Mouse (Mus musculus) brown adipose tissue, adult 24 weeks (tissue): ENCODE measurements around the gene Pms2. TPM values are rescaled to one million over a fixed set of nuclear protein-coding genes. Genes with fewer than 3 reads are reported as not detected.

Experiments used
- H3K27ac ChIP-seq: fragments of 200-500 bp; replicated peaks from 2 replicates; pipeline ENCODE4 v1.5.1; 2012; ENCODE audit warnings: low read depth, mild to moderate bottlenecking, low read length
- H3K4me1 ChIP-seq: fragments of 200-500 bp; 2 replicates; pipeline ENCODE4 v1.6.1; 2012; ENCODE audit warnings: low read length, mixed read lengths; ENCODE audit not compliant: control insufficient read depth, insufficient read depth, insufficient read length
- H3K4me3 ChIP-seq: fragments of 200-500 bp; 2 replicates; pipeline ENCODE4 v1.5.1; 2012; ENCODE audit warnings: low read depth, mild to moderate bottlenecking, low read length, moderate library complexity; ENCODE audit not compliant: insufficient read depth
- polyA plus RNA-seq: library from polyadenylated mRNA; stranded (reverse); fragments of >200 nt; gene quantifications from 2 replicates; pipeline ENCODE4 v1.2.4, GENCODE M21; 2012; ENCODE audit not compliant: missing spikeins, insufficient read depth, insufficient read length

Pms2 gene
- polyA plus RNA-seq, 1 experiment, result 3.0 TPM

DNA sequence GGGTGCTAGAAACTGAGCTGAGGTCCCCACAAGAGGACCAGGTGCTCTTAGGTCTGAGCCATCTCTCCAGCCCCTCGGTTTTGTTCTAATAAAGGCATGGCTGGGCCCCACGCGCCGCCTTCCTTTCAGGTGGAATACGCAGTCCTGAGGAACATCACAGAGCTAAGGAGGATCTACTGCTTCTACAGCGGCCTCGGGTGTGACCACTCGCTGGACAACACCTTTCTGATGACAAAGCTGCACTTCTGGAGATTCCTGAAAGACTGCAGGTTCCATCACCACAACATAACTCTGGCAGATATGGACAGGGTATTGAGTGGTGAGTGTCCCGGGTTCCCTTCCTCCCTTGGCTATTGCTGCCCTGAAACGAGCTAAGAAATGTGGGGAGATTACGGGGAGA lies 49.8 kb downstream of the Pms2 start:
- Histone ChIP-seq H3K4me3 (no peak overlapping the region), H3K4me1 (no peaks in the 10 kb centered on the region), H3K27ac (no peak overlapping the region)

DNA sequence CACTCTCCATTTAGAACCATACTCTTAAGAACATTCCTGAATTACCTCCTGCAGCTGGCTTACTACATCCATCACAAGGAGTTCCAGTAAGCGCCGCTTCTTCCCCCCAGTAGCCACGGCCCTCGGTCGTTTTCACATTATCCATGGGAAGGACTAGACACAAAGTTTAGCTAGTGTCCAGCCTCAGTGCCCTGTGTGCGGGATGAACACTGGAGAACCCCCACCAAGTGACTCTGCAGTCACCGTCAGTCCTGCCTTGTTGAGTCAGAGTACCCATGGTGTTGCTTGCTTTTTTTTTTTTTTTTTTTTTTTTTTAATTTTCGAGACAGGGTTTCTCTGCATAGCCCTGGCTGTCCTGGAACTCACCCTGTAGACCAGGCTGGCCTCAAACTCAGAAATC lies 51.4 kb downstream of the Pms2 start:
- Histone ChIP-seq H3K4me1 (no peaks in the 10 kb centered on the region), H3K4me3 (no peak overlapping the region), H3K27ac (no peak overlapping the region)

- Histone ChIP-seq H3K4me3 (no peak overlapping the region), H3K27ac (no peak overlapping the region), H3K4me1 (no peaks in the 10 kb centered on the region)
These were observed 56.0 kb downstream of the Pms2 start for GRCm38 (mm10) chr5:143965586-143966345.

DNA sequence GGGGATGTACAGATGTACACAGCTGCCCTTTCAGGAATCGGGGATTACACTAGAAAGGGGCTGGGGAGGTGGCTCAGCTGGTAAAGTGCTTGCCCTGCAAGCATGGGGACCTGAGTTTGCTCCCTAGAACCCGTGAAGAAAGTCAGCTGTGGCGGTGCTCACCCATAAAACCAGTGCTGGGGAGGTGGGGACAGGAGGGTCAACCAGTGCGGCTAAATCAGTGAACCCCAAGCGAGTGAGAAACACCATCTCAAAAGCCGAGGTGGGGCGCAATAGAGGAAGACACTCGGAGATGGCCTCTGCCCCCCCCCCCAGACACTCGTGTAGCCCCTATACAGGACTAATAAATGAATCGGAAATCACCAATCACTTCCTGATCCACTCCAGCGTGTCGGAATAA lies 56.9 kb downstream of the Pms2 start:
- no peaks in the 10 kb centered on the region for H3K4me1 ChIP-seq
- H3K4me3 ChIP-seq, result no peak overlapping the region
- no peak overlapping the region for H3K27ac ChIP-seq

DNA sequence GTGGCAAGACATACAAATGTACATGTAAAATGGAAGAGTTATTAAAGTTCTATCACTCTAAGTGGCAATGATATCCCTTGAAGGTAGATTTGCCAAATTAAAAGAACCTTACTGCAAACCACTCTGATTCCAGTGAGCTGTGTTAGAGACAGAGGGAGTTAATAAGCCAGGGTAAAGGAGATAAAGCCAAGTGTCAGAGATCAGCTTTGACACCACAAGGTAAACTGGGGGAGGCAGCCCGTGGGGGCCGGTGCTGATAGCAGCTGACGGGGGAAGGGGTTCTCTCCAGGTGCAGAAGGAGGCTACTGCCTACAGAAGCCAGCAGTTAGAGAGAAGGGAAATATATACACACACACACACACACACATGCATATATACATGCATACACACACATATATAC lies 62.9 kb downstream of the Pms2 start:
- H3K27ac ChIP-seq, result no peak overlapping the region
- H3K4me3 ChIP-seq, result no peak overlapping the region
- no peaks in the 10 kb centered on the region for H3K4me1 ChIP-seq

DNA sequence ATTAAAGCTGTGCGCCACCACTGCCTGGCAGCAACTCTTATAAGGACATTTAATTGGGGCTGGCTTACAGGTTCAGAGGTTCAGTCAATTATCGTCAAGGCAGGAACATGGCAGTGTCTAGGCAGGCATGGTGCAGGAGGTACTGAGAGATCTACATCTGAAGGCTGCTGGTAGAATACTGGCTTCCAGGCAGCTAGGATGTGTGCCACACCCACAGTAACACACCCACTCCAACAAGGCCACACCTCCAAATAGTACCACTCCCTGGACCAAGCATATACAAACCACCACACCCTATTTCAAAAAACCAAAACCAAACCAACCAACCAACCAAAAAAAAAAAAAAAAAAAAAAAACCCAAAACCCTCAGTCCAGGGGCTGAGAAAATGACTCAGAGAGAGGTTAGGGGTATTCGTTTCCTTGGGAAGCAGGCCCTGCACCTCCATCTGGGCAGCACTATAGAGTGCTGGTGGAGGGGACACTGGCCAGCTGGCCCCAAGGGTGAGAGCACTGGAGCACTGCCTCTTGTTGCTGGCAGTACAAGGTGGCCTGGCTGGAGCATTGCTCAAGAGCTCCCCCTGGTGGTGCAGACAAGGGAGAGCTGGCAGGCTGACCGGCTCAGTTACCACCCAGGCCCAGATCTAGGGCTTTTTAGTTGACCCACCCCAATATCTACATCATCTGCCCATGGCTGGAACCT lies 65.3 kb downstream of the Pms2 start:
- no peaks in the 10 kb centered on the region for H3K4me1 ChIP-seq
- H3K27ac ChIP-seq, result no peak overlapping the region
- no peak overlapping the region for H3K4me3 ChIP-seq

DNA sequence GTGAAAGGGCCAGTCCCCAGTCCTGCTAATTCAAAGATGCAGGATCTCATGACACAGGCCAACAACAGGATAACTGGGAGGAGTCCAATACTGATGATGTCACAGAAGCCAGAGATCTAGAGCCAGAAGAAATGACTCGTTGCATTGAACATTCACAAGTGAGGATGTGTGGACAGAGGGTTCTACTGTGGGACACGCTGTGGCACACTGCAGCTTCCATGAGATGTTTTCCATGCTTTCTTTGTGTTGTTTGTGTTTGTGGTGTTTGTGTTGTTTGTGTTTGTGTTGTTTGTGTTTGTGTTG lies 65.8 kb downstream of the Pms2 start:
- H3K4me1 ChIP-seq, result no peaks in the 10 kb centered on the region
- no peak overlapping the region for H3K4me3 ChIP-seq
- no peak overlapping the region for H3K27ac ChIP-seq

GRCm38 (mm10) chr5:143976232-143976631 lies 66.5 kb downstream of the Pms2 start:
- Histone ChIP-seq H3K4me1 (no peaks in the 10 kb centered on the region), H3K27ac (no peak overlapping the region), H3K4me3 (no peak overlapping the region)

DNA sequence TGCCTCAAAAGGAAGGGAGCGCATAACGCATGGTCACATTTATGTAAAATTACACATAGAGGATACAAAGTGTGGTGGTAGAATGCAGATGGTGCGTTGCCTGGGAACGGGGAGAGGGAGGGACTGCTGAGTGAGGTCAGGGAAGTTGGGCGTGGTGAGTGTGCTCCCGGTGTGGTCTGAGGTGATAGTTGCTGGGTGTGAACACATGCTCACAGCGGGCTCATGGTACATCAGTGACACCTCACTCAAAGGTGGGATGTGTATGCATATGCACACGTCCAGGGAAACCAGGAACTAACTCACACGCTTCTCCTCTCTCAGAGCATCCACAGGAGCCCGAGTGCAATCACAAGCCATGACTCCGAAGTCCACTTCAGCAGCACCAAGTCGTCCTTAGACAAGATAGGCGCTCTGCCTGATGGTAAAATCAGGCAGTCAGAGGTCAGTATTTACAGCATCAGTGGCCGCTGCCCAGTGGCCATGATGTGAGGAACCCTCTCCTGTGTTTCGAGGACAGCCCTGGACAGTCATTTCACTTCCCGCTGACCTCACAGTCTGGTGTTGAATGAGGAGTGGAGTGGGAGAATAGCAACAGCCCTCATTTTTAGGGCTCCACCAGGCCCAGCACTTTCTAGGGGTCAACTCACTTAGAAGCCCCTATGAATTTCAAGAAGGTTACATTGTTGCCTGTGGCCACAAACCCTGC lies 67.1 kb downstream of the Pms2 start:
- Histone ChIP-seq H3K4me3 (no peak overlapping the region), H3K4me1 (no peaks in the 10 kb centered on the region), H3K27ac (no peak overlapping the region)

DNA sequence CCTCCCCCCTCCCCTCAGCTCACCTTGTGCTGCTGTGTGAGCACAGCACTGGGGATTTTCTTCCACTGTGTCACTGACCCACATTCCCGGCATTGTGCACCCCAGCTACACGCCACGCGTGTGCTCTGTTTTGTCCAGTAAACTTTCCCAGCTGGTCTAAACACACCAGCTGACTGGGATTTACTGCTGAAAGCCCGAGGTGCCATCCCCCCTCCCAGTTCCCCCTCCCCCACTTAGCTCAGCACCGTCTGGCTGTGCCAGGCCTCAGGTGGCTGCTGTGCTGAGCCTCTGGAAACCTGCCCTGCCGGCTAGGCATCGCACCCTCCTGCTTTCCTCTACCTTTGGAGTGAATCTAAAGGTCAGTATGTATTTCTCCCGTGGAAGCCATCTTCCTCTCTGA lies 71.1 kb downstream of the Pms2 start:
- no peak overlapping the region for H3K4me3 ChIP-seq
- no peak overlapping the region for H3K27ac ChIP-seq
- no peaks in the 10 kb centered on the region for H3K4me1 ChIP-seq

- Histone ChIP-seq H3K27ac (no peak overlapping the region), H3K4me1 (no peaks in the 10 kb centered on the region), H3K4me3 (no peak overlapping the region)
These were observed 72.6 kb downstream of the Pms2 start for GRCm38 (mm10) chr5:143982361-143982760.

Other genes starting within 250 kb of the Pms2 start
- 2.9 and 6.6 TPM in 2 replicates for gene Usp42, start 177.7 kb upstream of the Pms2 start, polyA plus RNA-seq
- 20.0 and 20.1 TPM in 2 replicates for gene Eif2ak1, start 92.2 kb upstream of the Pms2 start, polyA plus RNA-seq
- not detected in 2 replicates for gene Ankrd61, start 12.3 kb upstream of the Pms2 start, polyA plus RNA-seq
- gene Aimp2, start 117 bp upstream of the Pms2 start, polyA plus RNA-seq, result 17.7 and 21.1 TPM in 2 replicates
- gene Gm42421, start 18.2 kb downstream of the Pms2 start, polyA plus RNA-seq, result not detected in 2 replicates
- gene Rsph10b, start 23.1 kb downstream of the Pms2 start, polyA plus RNA-seq, result not detected in 2 replicates
- gene Ccz1, start 104.9 kb downstream of the Pms2 start, polyA plus RNA-seq, result 44.3 and 48.2 TPM in 2 replicates
- not detected in 2 replicates for gene Ocm, start 116.7 kb downstream of the Pms2 start, polyA plus RNA-seq
- 18.5 and 18.8 TPM in 2 replicates for gene Lmtk2, start 190.5 kb downstream of the Pms2 start, polyA plus RNA-seq